Mouse (Mus musculus): ENCODE results near the gene Ankrd13d. TPM values are rescaled to one million over a fixed set of nuclear protein-coding genes. Genes with fewer than 3 reads are reported as not detected.

Ankrd13d gene
- polyA plus RNA-seq, 2 experiments, result 11.5 to 25.2 TPM

DNA sequence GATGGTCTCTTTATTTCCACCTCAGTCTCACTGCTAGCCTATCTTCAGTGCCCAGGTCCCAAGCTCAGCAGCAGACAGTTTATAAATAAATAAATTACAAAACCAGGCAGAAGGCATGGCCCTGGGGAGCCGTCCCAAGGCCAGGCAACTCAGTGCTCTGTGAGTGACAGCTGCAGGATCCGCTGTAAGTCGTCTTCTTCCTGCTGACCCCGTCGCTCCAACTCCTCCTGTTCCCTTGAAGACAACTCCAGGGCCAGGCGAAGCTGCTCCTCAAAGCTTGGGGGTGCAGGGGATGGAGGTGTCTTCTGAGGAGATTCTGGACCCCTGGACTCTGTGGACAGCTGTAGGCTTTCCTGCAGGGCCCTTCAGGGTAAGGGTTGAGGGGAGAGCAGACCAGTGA, 12.8 kb downstream of the Ankrd13d start:
- 61% methylated on average over 6 of the region's 6 CpGs for WGBS
- TF ChIP-seq POLR2A (IDR thresholded peaks at IDR 0.05; ENCODE audit: borderline replicate concordance, extremely low read depth, insufficient read depth, insufficient read length), result no peak
- Histone ChIP-seq H3K36me3 (ENCODE audit: control insufficient read depth, insufficient read depth, low read length) (peaks cover 17% of the 10 kb centered on the region; the same call in 1 of the 2 replicates), H3K4me2 (replicated peaks; ENCODE audit: low read depth, low read length, severe bottlenecking) (no peak overlapping the region), H3K4me3 (replicated peaks; ENCODE audit: low read length) (no peak overlapping the region), H3K9me3 (ENCODE audit: control insufficient read depth, low read length) (no peaks in the 10 kb centered on the region), H3K27ac (replicated peaks; ENCODE audit: low read depth, low read length) (no peak overlapping the region), H3K9ac (ENCODE audit: low read depth, low read length, severe bottlenecking) (no peak overlapping the region), H3K27me3 (ENCODE audit: control insufficient read depth, insufficient read depth, low read length) (no peaks in the 10 kb centered on the region), H3K4me1 (ENCODE audit: control insufficient read depth, insufficient read depth, low read length) (0 out of 2 replicates have a peak, but pooled peaks cover 6% of the 10 kb centered on the region)
- ATAC-seq (ENCODE audit: low FRiP score, low read depth) (no peak), DNase-seq (ENCODE audit: low spot score) (no peak)

DNA sequence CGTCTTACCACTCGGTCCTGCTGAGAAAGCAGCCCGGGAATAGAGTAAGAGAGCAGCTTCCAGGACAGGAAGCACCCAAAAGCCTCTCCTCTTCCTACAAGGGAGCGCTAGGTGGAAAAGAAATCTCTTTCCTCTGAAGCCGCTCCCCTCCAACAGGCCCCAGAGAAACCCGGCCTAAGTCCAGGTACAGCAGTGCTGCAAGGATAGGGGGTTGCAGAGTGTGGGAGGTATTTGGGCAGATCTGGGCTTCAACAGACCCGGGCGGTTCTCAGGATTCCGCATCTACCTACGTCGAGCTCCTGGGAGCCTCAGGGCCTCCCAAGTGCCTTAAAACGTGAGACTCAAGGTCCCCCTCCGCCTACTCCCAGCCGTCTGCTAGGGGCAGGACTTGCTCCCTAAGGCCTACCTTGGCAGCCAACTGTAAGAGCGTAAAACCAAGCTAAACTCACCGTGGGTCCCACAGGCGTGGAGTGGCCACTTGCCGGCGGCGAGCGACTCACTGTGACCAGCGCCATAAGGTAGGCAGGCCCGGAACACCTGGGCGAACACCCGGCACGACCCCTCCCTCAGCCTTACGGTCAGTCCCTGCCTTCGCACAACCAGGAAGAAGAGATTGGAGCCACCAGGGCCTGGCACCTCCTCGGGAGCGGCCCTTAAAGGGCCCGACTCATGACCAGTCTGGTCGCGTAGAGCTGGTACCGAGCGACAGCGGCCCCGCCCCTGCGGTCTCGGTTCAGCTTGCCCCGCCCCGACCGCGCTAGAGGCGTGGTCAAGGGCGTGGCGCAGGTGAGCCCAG, 14.2 kb downstream of the Ankrd13d start, which contains the start of gene Ssh3:
Gene Ssh3 (minus strand): TSS at position 615 of the 796 bp plus-strand sequence.
- H3K36me3 ChIP-seq (ENCODE audit: control insufficient read depth, insufficient read depth, low read length), result peaks cover 24% of the 10 kb centered on the region; the same call in 1 of the 2 replicates
- peak within 1 kb of the TSS; percentile 46 for H3K4me3 ChIP-seq (replicated peaks; ENCODE audit: low read length)
- TF ChIP-seq POLR2A (IDR thresholded peaks at IDR 0.05; ENCODE audit: borderline replicate concordance, extremely low read depth, insufficient read depth, insufficient read length), result no peak
- 6% methylated on average over 38 of the region's 46 CpGs for WGBS
- peak; percentile 75 for ATAC-seq (ENCODE audit: low FRiP score, low read depth)
- H3K4me2 ChIP-seq (replicated peaks; ENCODE audit: low read depth, low read length, severe bottlenecking), result peak within 1 kb of the TSS; percentile 60
- H3K9ac ChIP-seq (ENCODE audit: low read depth, low read length, severe bottlenecking), result peak within 1 kb of the TSS; percentile 51
- DNase-seq (ENCODE audit: low spot score), result peak; percentile 51
- H3K27ac ChIP-seq (replicated peaks; ENCODE audit: low read depth, low read length), result no peak within 1 kb of the TSS
- H3K27me3 ChIP-seq (ENCODE audit: control insufficient read depth, insufficient read depth, low read length), result no peaks in the 10 kb centered on the region
- no peaks in the 10 kb centered on the region for H3K9me3 ChIP-seq (ENCODE audit: control insufficient read depth, low read length)
- H3K4me1 ChIP-seq (ENCODE audit: control insufficient read depth, insufficient read depth, low read length), result 0 out of 2 replicates have a peak, but pooled peaks cover 6% of the 10 kb centered on the region

DNA sequence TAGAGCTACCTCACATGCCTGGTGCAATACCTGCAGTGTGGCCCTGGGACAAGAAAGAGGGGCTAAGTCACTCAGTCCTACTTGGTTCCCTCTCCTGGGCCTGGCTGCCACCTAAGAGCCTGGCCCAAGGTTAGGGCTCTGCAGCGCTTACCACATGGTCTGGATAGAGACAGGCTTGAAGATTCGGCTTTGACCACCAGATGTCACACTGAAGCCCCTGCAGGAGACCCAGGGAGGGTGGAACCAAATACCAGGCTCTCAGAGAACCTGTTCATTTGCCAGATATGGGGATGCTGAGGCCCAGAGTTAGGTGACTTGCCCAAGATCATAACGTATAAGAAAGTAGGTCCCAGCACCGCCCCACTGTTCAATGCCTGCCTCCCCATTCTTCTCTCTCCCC, 17.0 kb downstream of the Ankrd13d start:
- H3K9ac ChIP-seq (ENCODE audit: low read depth, low read length, severe bottlenecking), result no peak overlapping the region
- 60% methylated on average over 4 of the region's 4 CpGs for WGBS
- TF ChIP-seq POLR2A (IDR thresholded peaks at IDR 0.05; ENCODE audit: borderline replicate concordance, extremely low read depth, insufficient read depth, insufficient read length), result no peak

DNA sequence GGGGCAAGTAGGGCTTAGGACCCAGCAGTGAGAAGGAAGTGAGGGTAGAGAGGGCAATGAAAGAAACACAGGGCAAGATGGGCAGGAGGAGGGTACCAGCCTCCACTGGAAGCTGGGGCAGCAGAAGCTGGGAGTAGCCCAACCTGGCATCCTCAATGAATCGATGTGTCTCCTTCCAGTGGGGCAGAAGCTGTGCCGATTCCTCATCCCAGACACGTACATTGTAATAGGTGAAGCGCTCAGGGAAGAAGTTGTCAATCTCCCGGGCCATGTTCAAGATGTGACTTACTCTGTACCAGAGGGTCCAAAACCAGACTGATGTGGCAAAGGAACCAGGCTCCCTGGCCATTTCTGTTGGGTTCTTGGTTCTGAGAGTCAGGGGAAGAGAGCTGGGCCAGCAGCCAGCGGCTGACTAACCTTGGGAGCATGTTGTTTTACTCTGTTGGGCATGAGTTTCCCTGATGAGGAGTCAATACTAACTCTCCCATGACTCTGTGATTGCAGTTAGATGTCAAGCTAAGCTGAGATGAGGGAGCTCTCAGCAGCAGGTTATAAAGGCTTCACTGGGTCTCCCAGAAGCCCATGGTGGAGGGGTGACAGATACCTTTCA, 18.7 kb downstream of the Ankrd13d start:
- WGBS, result 94% methylated on average over 6 of the region's 6 CpGs

More for the DNA sequence above, 17.0 kb downstream of the Ankrd13d start:
- Histone ChIP-seq H3K4me1 (ENCODE audit: control insufficient read depth, insufficient read depth, low read length) (0 out of 2 replicates have a peak, but pooled peaks cover 6% of the 10 kb centered on the region), H3K36me3 (ENCODE audit: control insufficient read depth, insufficient read depth, low read length) (peaks cover 14% of the 10 kb centered on the region; the same call in 1 of the 2 replicates), H3K27ac (replicated peaks; ENCODE audit: low read depth, low read length) (no peak overlapping the region), H3K9me3 (ENCODE audit: control insufficient read depth, low read length) (no peaks in the 10 kb centered on the region), H3K4me2 (replicated peaks; ENCODE audit: low read depth, low read length, severe bottlenecking) (no peak overlapping the region), H3K27me3 (ENCODE audit: control insufficient read depth, insufficient read depth, low read length) (no peaks in the 10 kb centered on the region), H3K4me3 (replicated peaks; ENCODE audit: low read length) (no peak overlapping the region)
- ATAC-seq (ENCODE audit: low FRiP score, low read depth) (no peak), DNase-seq (ENCODE audit: low spot score) (no peak)

DNA sequence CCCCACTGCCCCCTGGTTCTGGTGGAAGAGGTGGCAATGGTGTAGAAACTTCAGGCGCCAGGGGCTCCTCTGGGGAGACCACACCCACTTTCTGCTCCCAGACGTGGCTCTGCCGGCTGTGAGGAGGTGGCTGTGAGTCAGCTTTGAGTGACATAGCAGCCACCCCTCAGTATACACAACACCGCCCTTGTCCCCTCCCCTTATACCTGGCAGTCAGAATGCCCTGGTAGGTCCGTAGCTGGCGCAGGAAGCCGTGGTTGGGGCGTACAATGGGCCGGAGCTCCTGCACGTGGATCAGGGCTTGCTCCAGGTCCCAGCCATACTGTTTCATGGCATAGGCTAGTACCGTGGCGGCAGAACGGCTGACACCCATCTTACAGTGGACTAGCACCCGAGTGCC, 19.2 kb downstream of the Ankrd13d start:
- TF ChIP-seq POLR2A (IDR thresholded peaks at IDR 0.05; ENCODE audit: borderline replicate concordance, extremely low read depth, insufficient read depth, insufficient read length), result no peak
- H3K4me2 ChIP-seq (replicated peaks; ENCODE audit: low read depth, low read length, severe bottlenecking), result no peak overlapping the region
- no peaks in the 10 kb centered on the region for H3K9me3 ChIP-seq (ENCODE audit: control insufficient read depth, low read length)
- no peak overlapping the region for H3K9ac ChIP-seq (ENCODE audit: low read depth, low read length, severe bottlenecking)
- H3K36me3 ChIP-seq (ENCODE audit: control insufficient read depth, insufficient read depth, low read length), result peaks cover 8% of the 10 kb centered on the region; the same call in 1 of the 2 replicates
- no peak overlapping the region for H3K4me3 ChIP-seq (replicated peaks; ENCODE audit: low read length)
- H3K4me1 ChIP-seq (ENCODE audit: control insufficient read depth, insufficient read depth, low read length), result 0 out of 2 replicates have a peak, but pooled peaks cover 2% of the 10 kb centered on the region
- no peak for DNase-seq (ENCODE audit: low spot score)
- ATAC-seq (ENCODE audit: low FRiP score, low read depth), result no peak
- no peaks in the 10 kb centered on the region for H3K27me3 ChIP-seq (ENCODE audit: control insufficient read depth, insufficient read depth, low read length)
- 63% methylated on average over 14 of the region's 14 CpGs for WGBS
- no peak overlapping the region for H3K27ac ChIP-seq (replicated peaks; ENCODE audit: low read depth, low read length)

More for the DNA sequence above, 18.7 kb downstream of the Ankrd13d start:
- H3K4me2 ChIP-seq (replicated peaks; ENCODE audit: low read depth, low read length, severe bottlenecking), result no peak overlapping the region
- no peaks in the 10 kb centered on the region for H3K9me3 ChIP-seq (ENCODE audit: control insufficient read depth, low read length)
- ATAC-seq (ENCODE audit: low FRiP score, low read depth), result no peak
- H3K4me3 ChIP-seq (replicated peaks; ENCODE audit: low read length), result no peak overlapping the region
- no peak for TF ChIP-seq POLR2A (IDR thresholded peaks at IDR 0.05; ENCODE audit: borderline replicate concordance, extremely low read depth, insufficient read depth, insufficient read length)
- H3K9ac ChIP-seq (ENCODE audit: low read depth, low read length, severe bottlenecking), result no peak overlapping the region
- H3K4me1 ChIP-seq (ENCODE audit: control insufficient read depth, insufficient read depth, low read length), result 0 out of 2 replicates have a peak, but pooled peaks cover 6% of the 10 kb centered on the region
- DNase-seq (ENCODE audit: low spot score), result no peak
- no peaks in the 10 kb centered on the region for H3K27me3 ChIP-seq (ENCODE audit: control insufficient read depth, insufficient read depth, low read length)
- H3K27ac ChIP-seq (replicated peaks; ENCODE audit: low read depth, low read length), result no peak overlapping the region
- peaks cover 8% of the 10 kb centered on the region; the same call in 1 of the 2 replicates for H3K36me3 ChIP-seq (ENCODE audit: control insufficient read depth, insufficient read depth, low read length)

Data from limb, embryonic 14.5 days (tissue).